Mouse (Mus musculus): ENCODE measurements around the gene Olfr411. TPM values are rescaled to one million over a fixed set of nuclear protein-coding genes. Genes with fewer than 3 reads are reported as not detected.

The Olfr411 gene
- total RNA-seq, 2 experiments from 2014 or later, result not detected

- no peak for TF ChIP-seq CTCF (IDR thresholded peaks at IDR 0.05)
- intact Hi-C loops (cut with DNase I), result no loop called here
- no peak overlapping the region for H3K4me3 ChIP-seq
- no peak overlapping the region for H3K27ac ChIP-seq
- DNase-seq, result no peak
Observed at GRCm38 (mm10) chr11:74328781-74329180, 23.7 kb downstream of the Olfr411 start.

- no peak for DNase-seq
- Histone ChIP-seq H3K4me3 (no peak overlapping the region), H3K27ac (no peak overlapping the region)
- intact Hi-C loops (cut with DNase I), result no loop called here
- no peak for TF ChIP-seq CTCF (IDR thresholded peaks at IDR 0.05)
Observed at GRCm38 (mm10) chr11:74326044-74326443, 26.4 kb downstream of the Olfr411 start.

Other genes starting within 250 kb of the Olfr411 start
- gene Olfr401, start 238.9 kb downstream of the Olfr411 start, total RNA-seq (2021), result not detected
- gene Olfr402, start 199.1 kb downstream of the Olfr411 start, total RNA-seq (2021), result not detected
- not detected for gene Olfr403, start 166.4 kb downstream of the Olfr411 start, total RNA-seq (2021)
- gene Olfr43, start 141.3 kb downstream of the Olfr411 start, total RNA-seq (2021), result not detected
- not detected for gene Olfr406, start 92.8 kb downstream of the Olfr411 start, total RNA-seq (2021)
- gene Olfr59, start 68.9 kb downstream of the Olfr411 start, total RNA-seq (2021), result not detected
- not detected for gene Olfr410, start 14.6 kb downstream of the Olfr411 start, total RNA-seq (2021)
- gene Olfr412, start 9.4 kb upstream of the Olfr411 start, total RNA-seq (2021), result not detected